Mouse (Mus musculus): ENCODE measurements around the gene Fads2.

DNA sequence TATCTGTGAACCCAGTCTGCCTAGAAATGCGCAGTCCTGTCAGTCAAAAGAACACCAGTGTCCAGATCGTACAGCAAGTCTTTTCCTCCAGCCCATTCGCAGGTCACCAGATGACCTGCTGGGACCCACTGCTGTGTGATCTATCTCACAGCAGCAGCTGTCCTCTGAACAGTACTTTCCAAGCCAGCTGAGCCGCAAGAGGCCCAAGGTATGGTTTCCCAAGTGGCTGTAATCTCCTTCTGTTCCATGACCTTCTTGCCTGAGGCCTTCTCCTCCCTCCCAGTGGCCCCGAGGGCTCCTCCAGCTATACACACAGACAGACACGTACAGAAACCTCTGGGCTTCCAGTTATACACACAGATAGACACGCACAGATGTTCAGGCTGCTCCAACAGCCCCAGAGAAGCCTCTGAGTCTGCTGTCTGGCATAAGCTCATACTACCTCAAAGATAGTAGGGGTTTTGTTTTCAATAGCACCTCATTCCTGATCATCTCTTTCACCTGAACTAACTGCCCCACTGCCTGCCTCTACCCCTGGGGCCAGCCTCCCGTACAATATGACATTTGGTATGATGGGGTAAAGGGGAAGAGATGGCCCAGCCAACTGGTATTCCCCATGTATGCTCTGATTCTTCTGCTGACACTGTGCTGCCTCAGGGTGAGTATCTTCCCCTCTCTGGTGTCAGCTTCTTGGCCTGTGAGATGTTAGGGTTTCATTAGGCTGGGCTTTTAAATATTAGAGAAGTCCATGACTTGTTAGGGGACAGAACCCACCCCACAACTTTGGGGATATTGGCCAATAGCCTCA is 40.6 kb downstream of the Fads2 start:
- TF ChIP-seq ZNF384 (IDR thresholded peaks at IDR 0.05; ENCODE audit: low read depth, low read length): no peak
- no peak for TF ChIP-seq CHD2 (IDR thresholded peaks at IDR 0.05; ENCODE audit: low read depth, low read length)
- TF ChIP-seq MAFK (IDR thresholded peaks at IDR 0.05; ENCODE audit: insufficient read depth, low read depth, low read length): no peak
